Mouse (Mus musculus) cerebellum, postnatal 14 days (tissue): ENCODE measurements around the gene Gstp3.
"Not testable (repeated sequence)": the region's sequence is repeated elsewhere in the genome, so short reads cannot be mapped to it uniquely, and the experiment has no call there.

Experiments used
- DNase-seq, 2 experiments: peaks; one replicate each; pipeline ENCODE4 v3.0.0; 2021; ENCODE audit warnings: mixed read lengths in 2 of 2

The Gstp3 gene

GRCm38 (mm10) chr19:4037154-4037787, 22.1 kb downstream of the Gstp3 start:
- DNase-seq, result not testable (repeated sequence)

- DNase-seq, result no peak
These were observed 22.9 kb downstream of the Gstp3 start for GRCm38 (mm10) chr19:4036327-4037045.

DNA sequence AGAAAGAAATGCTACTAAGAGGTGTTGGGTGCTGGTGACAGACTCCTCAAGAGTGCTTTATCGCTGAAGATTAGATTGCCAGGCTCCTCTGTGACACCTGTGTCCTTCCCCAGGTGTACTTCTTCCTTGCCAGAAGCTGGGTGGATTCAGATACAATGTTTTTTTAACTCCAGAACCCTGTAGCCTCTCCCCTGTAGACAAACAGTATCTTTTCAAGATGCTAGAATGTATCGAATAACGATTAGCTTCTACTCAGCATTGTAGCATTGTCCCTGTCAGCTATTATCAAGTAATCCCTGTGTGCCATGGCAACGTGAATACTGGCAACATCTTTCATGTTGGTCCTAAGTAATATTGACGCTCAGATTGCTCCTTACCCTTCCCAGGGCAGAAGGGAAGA, 25.6 kb downstream of the Gstp3 start:
- no peak for DNase-seq

DNA sequence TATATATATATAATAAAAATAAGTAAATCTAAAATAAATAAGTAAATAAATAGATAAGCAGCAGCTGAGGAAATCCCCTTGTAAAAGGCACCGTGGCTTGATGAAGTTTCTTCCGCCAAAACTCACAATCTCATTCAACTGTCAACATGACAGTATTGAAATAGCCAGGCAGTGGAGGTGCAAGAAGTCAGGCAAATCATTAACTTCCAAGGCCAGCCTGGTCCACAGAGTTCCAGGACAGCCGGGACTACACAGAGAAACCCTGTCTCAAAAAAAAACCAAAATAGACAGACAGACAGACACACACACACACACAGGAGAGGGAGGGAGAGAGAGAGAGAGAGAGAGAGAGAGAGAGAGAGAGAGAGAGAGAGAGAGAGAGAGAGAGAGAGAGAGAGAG, 26.1 kb downstream of the Gstp3 start:
- no peak for DNase-seq

GRCm38 (mm10) chr19:4032668-4033067, 26.7 kb downstream of the Gstp3 start:
- no peak for DNase-seq

DNA sequence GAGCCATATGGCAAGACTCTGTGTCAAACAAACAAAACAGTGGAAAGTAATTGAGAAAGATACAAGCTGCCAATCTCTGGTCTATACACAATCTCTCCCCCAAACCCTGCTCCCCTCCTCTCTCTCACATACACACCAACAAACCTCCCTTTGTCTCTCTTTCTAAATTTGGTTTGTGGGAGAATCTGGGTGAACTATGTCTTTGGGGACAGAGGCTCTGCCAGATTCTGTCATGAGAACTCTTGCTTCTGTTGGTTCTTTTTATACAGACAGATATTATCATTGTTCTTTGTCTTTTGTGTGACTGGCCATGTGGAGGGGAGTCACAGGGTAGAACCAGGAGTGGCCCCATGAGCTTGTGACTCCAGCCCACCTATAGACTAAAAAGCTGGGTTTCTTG, 31.8 kb downstream of the Gstp3 start:
- no peak for DNase-seq

DNA sequence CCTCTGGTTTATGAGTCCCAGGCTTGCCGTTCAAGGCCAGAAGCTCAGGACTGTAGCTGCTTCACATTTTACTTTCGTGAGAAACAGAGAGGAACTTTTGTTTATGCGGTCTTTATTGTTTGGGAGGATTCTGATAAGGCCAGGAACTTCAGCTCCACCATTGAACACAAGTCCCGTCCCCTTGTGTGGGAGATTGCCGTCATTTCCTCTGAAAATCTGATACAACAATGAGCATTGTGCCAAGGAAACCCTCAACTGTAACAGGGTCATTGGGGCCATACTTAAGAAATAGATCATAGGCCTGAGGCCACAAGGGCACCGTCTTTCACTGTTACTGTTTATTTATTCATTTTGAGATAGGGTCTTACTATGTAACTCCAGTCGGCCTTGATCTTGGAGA, 36.2 kb downstream of the Gstp3 start:
- DNase-seq, result no peak

DNA sequence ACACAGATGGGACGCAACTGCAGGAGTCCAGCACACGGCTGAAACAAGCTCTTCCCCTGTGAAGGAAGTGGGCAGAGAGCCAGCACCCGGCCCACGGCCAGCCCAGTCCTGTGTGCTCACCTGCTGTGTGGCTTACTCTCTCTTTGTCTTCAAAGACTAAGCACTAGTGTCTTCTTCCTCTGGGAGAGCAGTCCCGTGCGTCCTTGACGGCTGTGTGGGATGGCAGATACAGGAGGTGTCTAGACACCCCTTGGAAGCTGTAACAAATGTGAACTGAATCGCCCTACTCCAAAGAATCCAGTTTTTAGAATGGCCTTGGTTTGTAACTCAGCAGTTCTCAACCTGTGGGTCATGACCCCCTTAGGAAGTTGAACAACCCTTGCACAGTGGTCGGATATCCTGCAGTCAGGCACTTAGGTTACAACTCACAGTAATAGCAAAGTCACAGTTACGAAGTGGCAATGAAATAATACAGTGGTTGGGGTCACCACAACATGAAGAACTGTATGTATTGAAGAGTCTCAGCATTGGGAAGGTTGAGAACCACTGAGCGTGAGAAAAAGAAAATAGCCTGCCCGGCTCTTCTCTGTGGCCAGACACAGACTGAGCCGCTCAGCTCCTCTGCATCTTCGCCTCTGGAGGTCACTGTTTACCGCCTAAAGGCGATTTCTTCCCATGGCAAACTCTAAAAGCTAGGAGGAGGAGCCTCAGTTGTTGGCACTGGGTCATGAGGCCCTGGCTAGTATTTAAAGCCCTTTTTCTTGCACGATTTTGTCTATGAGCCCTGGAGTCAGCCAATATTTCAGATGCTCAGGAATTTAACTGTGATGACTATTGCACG, 40.4 kb downstream of the Gstp3 start:
- DNase-seq, result peak; percentile 88 to 90

GRCm38 (mm10) chr19:4017921-4018587, 41.3 kb downstream of the Gstp3 start:
- no peak for DNase-seq

DNA sequence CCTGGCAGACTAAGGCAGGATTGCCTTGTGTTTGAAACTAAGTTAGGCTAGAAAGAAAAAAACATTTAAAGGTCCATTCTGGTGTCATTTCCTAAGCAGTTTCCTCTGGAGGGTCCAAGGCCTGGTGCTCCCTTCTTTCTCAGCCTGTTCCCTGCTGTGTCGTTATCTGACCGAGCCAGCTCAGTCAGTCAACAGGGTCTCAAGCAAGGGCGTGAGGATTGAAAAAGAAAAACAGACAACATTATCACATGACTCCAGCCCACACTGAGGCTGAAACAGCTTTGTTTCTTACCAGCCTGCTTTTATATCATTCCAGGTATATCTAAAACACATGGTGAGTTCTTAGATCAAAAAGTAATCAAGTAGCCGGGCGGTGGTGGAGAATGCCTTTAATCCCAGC, 43.7 kb downstream of the Gstp3 start:
- DNase-seq, result no peak

GRCm38 (mm10) chr19:4014802-4015201, 44.6 kb downstream of the Gstp3 start:
- no peak for DNase-seq

DNA sequence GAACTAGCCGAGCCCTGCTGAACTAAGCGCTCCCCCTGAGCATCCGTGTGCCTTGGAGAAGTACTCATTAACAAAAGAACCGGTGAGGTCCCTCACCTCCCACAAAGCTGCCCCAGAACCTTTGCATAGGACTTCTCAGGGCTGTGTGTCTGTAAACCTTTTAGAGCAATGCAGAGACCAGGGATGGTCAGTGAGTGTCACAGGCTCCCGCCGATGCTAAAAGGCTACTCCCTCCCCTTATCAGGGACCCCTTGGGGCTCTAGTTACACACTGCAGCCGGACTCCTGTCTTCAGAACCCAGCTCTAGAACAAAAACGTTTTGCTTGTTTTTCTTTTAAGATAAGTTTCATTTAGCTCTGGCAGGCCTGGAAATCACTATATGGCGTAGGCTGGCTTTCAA, 46.3 kb downstream of the Gstp3 start:
- no peak for DNase-seq

- peak; percentile 96 to 98 for DNase-seq
These were observed 46.8 kb downstream of the Gstp3 start, which contains the start of gene Ndufv1 for GRCm38 (mm10) chr19:4012432-4013022. Ndufv1 (minus strand) TSS chr19:4012806.

GRCm38 (mm10) chr19:4011086-4011485, 48.3 kb downstream of the Gstp3 start:
- peak in 1 of 2 experiments; percentile 10 for DNase-seq
